Mouse (Mus musculus): ENCODE measurements at regions not wholly inside any gene's neighbourhood (a gene's known extent, or its start where the extent isn't known, plus 50 kb on each side); places are given as distances from the start of the nearest gene placed in this dataset.

DNA sequence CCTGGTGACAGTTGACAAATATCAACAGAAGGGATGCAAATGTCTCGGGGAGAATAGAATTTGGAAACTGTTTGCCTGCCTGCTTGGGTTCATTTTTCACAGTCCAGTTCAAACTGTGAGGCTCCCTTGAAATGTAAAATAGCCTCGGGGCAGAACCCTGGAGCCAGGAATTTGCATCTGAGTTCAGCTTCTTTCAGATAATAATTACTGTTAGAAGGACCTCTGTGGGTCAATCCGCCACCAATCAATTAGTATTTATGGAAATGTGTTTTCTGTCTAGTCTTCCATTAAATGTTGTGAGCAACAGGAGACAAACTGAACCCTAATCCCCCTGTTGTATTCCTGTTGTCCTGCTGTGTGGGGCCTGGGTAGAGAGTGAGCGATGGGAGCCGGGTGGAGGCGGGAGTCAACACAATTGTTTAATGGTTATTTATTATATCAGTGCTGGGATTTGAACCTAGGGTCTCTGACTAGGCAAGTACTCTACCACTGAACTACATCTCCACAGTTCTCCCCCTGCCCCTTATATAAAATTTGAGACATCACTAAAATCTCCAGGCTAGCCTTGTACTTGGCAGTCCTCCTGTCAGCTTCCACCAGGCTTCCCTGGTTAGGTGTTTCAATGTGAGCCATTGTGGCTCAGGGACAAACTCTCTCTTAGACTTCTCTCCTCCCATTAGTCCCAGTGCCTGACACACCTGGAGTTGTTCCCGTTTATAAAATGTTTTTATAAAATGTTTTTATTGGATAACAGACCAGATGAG is 103.3 kb downstream of the Zfp281 start:
- TF ChIP-seq POLR2A (IDR thresholded peaks at IDR 0.05; ENCODE audit: borderline replicate concordance, extremely low read depth, insufficient read depth, insufficient read length), result no peak
- ATAC-seq (ENCODE audit: low FRiP score, low read depth), result peak; percentile 69; the same call in 1 of the 2 replicates
- no peaks in the 10 kb centered on the region for H3K9me3 ChIP-seq (ENCODE audit: control insufficient read depth, low read length)
- H3K4me2 ChIP-seq (replicated peaks; ENCODE audit: low read depth, low read length, severe bottlenecking), result no peak overlapping the region
- WGBS, result 40% methylated on average over 7 of the region's 7 CpGs
- no peak overlapping the region for H3K4me3 ChIP-seq (replicated peaks; ENCODE audit: low read length)
- H3K27me3 ChIP-seq (ENCODE audit: control insufficient read depth, insufficient read depth, low read length), result no peaks in the 10 kb centered on the region
- DNase-seq (ENCODE audit: low spot score), result peak; percentile 16
- no peak overlapping the region for H3K27ac ChIP-seq (replicated peaks; ENCODE audit: low read depth, low read length)
- no peaks in the 10 kb centered on the region for H3K36me3 ChIP-seq (ENCODE audit: control insufficient read depth, insufficient read depth, low read length)
- no peak overlapping the region for H3K9ac ChIP-seq (ENCODE audit: low read depth, low read length, severe bottlenecking)
- peaks cover 7% of the 10 kb centered on the region; the same call in 1 of the 2 replicates for H3K4me1 ChIP-seq (ENCODE audit: control insufficient read depth, insufficient read depth, low read length)

DNA sequence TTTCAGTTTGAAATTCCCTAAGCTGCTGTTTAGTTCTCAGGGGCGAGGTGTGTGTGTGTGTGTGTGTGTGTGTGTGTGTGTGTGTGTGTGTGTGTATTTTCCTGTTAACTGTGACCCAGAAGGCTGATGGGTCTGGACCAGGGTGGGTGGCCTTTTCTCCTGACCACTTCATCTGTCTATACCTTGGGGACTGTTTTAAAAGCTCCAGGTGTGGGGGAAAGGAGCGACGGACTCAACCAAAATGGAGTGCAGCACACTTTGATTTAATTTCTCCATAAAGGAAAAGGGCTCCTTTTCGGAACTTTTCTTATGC is 103.9 kb downstream of the Zfp281 start:
- H3K4me2 ChIP-seq (replicated peaks; ENCODE audit: low read depth, low read length, severe bottlenecking), result no peak overlapping the region
- H3K36me3 ChIP-seq (ENCODE audit: control insufficient read depth, insufficient read depth, low read length), result no peaks in the 10 kb centered on the region
- H3K27ac ChIP-seq (replicated peaks; ENCODE audit: low read depth, low read length), result no peak overlapping the region
- WGBS, result 44% methylated on average over 4 of the region's 4 CpGs
- no peak for DNase-seq (ENCODE audit: low spot score)
- TF ChIP-seq POLR2A (IDR thresholded peaks at IDR 0.05; ENCODE audit: borderline replicate concordance, extremely low read depth, insufficient read depth, insufficient read length), result no peak
- peaks cover 7% of the 10 kb centered on the region; the same call in 1 of the 2 replicates for H3K4me1 ChIP-seq (ENCODE audit: control insufficient read depth, insufficient read depth, low read length)
- peak; percentile 50; the same call in 1 of the 2 replicates for ATAC-seq (ENCODE audit: low FRiP score, low read depth)
- H3K4me3 ChIP-seq (replicated peaks; ENCODE audit: low read length), result no peak overlapping the region
- H3K9ac ChIP-seq (ENCODE audit: low read depth, low read length, severe bottlenecking), result no peak overlapping the region
- H3K27me3 ChIP-seq (ENCODE audit: control insufficient read depth, insufficient read depth, low read length), result no peaks in the 10 kb centered on the region
- H3K9me3 ChIP-seq (ENCODE audit: control insufficient read depth, low read length), result no peaks in the 10 kb centered on the region

DNA sequence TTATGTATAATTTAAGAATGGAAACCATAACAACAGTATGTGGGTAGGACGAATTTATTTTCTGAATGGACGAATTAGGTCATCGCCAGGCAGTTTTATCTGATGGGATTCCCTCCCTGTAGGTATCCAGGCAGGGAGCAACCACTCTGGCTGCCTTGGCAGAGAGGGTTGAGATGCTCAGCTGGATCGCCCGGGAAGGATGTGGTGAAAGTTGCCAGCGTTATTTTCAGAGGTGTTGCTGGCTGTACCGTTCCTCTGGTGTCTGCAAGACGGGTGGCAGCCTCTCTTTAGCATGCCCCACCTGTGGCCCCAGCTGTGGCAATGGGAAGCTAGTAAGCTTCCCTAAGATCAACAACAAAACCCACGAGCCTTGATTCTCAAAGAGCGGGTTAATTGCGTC is 105.9 kb downstream of the Zfp281 start:
- Histone ChIP-seq H3K4me1 (ENCODE audit: control insufficient read depth, insufficient read depth, low read length) (peaks cover 7% of the 10 kb centered on the region; the same call in 1 of the 2 replicates), H3K4me3 (replicated peaks; ENCODE audit: low read length) (no peak overlapping the region), H3K27me3 (ENCODE audit: control insufficient read depth, insufficient read depth, low read length) (no peaks in the 10 kb centered on the region), H3K4me2 (replicated peaks; ENCODE audit: low read depth, low read length, severe bottlenecking) (no peak overlapping the region), H3K27ac (replicated peaks; ENCODE audit: low read depth, low read length) (no peak overlapping the region), H3K9ac (ENCODE audit: low read depth, low read length, severe bottlenecking) (no peak overlapping the region), H3K36me3 (ENCODE audit: control insufficient read depth, insufficient read depth, low read length) (no peaks in the 10 kb centered on the region), H3K9me3 (ENCODE audit: control insufficient read depth, low read length) (no peaks in the 10 kb centered on the region)
- 45% methylated on average over 11 of the region's 11 CpGs for WGBS
- ATAC-seq (ENCODE audit: low FRiP score, low read depth) (no peak), DNase-seq (ENCODE audit: low spot score) (no peak)
- TF ChIP-seq POLR2A (IDR thresholded peaks at IDR 0.05; ENCODE audit: borderline replicate concordance, extremely low read depth, insufficient read depth, insufficient read length), result no peak

DNA sequence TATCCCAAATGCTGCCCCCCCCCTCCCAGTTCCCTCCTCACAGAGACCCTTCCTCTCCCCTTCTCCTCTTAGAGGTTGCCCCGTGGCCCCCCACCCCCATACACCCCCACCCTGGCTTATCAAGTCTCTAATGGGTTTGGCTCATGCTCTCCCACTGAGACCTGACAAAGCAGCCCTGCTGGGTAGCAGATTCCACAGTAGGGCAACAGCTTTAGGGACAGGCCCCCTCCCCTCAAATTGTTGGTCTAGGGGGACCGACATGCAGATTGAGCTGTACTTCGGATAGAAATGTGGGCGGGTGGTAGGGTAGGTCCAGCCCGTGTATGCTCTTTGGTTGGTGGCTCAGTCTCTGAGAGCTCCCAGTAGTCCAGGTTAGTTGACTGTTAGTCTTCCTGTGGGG is 113.3 kb downstream of the Zfp281 start:
- no peak for TF ChIP-seq POLR2A (IDR thresholded peaks at IDR 0.05; ENCODE audit: borderline replicate concordance, extremely low read depth, insufficient read depth, insufficient read length)
- Histone ChIP-seq H3K4me1 (ENCODE audit: control insufficient read depth, insufficient read depth, low read length) (no peaks in the 10 kb centered on the region), H3K9ac (ENCODE audit: low read depth, low read length, severe bottlenecking) (no peak overlapping the region), H3K4me2 (replicated peaks; ENCODE audit: low read depth, low read length, severe bottlenecking) (no peak overlapping the region), H3K27me3 (ENCODE audit: control insufficient read depth, insufficient read depth, low read length) (no peaks in the 10 kb centered on the region), H3K4me3 (replicated peaks; ENCODE audit: low read length) (no peak overlapping the region), H3K36me3 (ENCODE audit: control insufficient read depth, insufficient read depth, low read length) (no peaks in the 10 kb centered on the region), H3K27ac (replicated peaks; ENCODE audit: low read depth, low read length) (no peak overlapping the region), H3K9me3 (ENCODE audit: control insufficient read depth, low read length) (no peaks in the 10 kb centered on the region)
- no peak for ATAC-seq (ENCODE audit: low FRiP score, low read depth)
- 37% methylated on average over 5 of the region's 5 CpGs for WGBS
- DNase-seq (ENCODE audit: low spot score), result no peak

DNA sequence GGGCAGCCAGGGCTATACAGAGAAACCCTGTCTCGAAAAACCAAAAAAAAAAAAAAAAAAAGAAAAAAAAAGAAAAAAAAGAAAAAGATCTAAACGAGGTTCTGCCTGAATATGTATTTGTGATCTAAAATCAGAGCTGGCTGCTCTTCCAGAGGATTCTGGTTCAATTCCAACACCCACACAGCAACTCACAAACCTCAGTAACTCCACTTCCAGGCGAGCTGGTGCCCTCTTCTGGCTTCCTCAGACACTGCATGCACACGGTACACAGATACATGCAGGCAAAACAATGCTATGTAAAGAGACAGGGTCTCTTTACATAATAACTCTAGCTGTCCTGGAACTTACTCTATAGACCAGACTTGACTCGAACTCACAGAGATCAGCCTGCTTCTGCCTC is 114.8 kb downstream of the Zfp281 start:
- Histone ChIP-seq H3K27ac (replicated peaks; ENCODE audit: low read depth, low read length) (no peak overlapping the region), H3K36me3 (ENCODE audit: control insufficient read depth, insufficient read depth, low read length) (no peaks in the 10 kb centered on the region), H3K4me1 (ENCODE audit: control insufficient read depth, insufficient read depth, low read length) (no peaks in the 10 kb centered on the region), H3K4me2 (replicated peaks; ENCODE audit: low read depth, low read length, severe bottlenecking) (no peak overlapping the region), H3K27me3 (ENCODE audit: control insufficient read depth, insufficient read depth, low read length) (no peaks in the 10 kb centered on the region), H3K9ac (ENCODE audit: low read depth, low read length, severe bottlenecking) (no peak overlapping the region), H3K4me3 (replicated peaks; ENCODE audit: low read length) (no peak overlapping the region), H3K9me3 (ENCODE audit: control insufficient read depth, low read length) (no peaks in the 10 kb centered on the region)
- ATAC-seq (ENCODE audit: low FRiP score, low read depth), result no peak
- DNase-seq (ENCODE audit: low spot score), result no peak
- no peak for TF ChIP-seq POLR2A (IDR thresholded peaks at IDR 0.05; ENCODE audit: borderline replicate concordance, extremely low read depth, insufficient read depth, insufficient read length)
- 83% methylated on average over 5 of the region's 5 CpGs for WGBS

Data from limb, embryonic 14.5 days (tissue).